Mouse (Mus musculus): Measurements from ENCODE around the gene Nudt9.
"Not testable (repeated sequence)": the region's sequence is repeated elsewhere in the genome, so short reads cannot be mapped to it uniquely, and the experiment has no call there.

Nudt9 gene

DNA sequence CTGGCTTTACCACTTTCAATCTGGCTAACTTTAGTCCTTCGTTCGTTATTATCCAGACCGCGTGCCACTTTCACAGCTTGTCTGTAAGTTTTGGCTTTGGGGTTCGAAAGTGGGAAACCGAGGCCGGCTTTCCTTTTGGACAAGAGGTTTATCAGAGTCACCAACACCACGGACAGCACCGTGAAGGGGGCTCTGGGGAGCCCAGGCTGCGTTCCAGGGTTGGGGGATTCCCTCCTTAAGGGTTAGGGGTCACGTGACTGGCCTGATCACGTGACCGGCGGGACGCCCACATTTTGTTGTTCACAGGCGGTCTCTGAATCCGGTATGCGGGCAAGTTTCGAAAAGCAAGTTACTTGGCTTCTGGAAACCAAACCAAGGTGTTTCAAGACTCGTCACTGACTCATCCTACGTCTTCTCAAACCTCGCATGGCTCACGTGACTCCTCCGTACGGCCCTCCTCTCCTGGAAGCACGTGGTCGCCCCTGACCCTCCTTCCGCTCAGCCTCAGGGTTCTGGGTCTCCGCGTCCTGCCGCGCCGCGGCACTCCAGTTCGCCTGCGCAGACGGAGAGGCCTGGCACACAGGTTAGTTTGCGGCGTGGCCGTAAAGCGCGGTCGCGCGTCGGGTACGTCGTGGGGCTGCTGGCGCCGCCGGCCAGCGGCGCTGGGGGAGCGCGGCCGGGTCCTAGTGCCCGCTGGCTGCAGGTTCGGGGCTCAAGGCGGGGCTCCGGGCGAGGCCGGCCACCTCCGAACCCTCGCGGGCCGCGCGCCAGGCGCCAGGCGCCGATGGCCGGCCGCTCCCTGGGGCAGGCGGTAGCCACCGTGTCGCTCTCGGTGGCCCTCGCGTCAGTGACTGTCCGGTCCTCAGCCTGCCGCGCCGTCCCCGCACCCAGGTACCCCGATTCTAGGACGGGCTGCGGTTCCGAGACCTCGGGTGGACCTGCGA lies at the start of gene Nudt9:
Nudt9 (plus strand) TSS at position 51 of the 944 bp plus-strand sequence.
- DNase-seq, result peak; percentile 97

DNA sequence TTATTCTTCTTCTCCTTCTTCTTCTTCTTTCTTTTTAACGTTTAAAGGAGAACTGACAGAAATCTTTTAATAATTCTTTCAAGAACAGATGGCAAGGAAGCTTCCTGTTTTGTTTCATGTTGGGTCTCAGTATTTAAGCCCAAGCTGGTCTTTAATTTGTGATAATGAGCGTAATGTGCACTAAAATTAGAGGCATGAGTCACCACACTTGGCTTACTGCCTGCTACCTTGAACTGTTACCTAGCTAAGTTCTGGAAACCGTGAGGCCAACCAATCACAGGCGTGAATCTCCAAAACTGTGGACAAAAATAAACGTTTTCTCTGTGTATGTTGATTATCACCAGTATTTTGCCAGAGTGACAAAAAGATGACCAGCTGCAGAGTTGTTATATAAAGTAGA lies 47.4 kb upstream of the Nudt9 start:
- DNase-seq, result no peak

DNA sequence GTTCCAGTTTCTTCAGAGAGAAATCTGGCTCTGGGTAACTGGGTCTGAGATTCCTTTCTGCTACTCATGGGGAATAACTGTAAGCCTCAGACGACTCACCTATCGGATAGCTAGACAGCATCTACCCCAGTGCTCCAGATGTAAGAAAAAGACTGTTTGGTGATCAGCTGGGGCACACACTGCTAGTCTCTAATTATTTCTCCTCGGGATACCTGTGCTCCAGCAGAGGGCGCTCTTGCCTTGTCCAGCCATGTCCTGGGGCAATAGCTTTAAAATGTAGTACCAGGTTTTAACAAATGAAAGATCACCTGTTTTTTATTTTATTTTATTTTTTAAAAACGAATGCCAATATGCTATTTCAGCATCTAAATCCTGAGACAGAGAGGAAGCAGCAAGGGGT lies 46.4 kb upstream of the Nudt9 start:
- peak; percentile 85 for DNase-seq

DNA sequence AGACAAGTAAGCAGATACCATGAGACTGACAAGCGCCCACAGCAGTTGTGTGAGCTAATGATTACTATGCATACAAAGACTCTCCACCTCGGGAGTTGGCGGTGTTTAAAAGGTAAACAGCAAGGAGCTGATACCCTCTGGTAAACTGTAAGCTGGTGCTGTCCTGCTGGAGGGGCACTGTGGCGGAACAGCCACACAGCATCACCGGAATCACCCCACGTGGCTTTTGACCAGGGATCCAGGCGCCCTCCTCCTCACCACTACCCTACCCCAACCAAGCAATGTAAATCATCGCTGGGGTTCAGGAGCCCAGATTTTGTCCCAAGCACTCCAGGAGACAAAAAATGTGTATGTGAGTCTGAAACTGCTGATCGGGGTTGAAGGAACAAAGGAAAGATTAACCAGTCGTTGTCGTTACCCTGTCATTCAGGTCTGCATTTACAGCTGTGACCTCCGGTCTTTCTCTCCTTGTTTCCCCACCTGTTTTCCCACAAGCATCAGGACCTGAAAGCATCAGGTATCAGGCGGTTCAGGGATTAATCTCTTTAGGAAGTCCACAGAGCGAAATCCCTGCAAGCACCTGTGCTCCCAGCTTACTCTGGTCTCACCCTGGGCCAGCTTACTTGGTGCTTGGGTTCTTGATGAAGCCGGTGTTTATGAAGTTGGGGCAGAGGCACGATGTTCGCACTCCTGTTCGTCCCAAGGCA lies 43.4 kb upstream of the Nudt9 start:
- DNase-seq, result no peak

DNA sequence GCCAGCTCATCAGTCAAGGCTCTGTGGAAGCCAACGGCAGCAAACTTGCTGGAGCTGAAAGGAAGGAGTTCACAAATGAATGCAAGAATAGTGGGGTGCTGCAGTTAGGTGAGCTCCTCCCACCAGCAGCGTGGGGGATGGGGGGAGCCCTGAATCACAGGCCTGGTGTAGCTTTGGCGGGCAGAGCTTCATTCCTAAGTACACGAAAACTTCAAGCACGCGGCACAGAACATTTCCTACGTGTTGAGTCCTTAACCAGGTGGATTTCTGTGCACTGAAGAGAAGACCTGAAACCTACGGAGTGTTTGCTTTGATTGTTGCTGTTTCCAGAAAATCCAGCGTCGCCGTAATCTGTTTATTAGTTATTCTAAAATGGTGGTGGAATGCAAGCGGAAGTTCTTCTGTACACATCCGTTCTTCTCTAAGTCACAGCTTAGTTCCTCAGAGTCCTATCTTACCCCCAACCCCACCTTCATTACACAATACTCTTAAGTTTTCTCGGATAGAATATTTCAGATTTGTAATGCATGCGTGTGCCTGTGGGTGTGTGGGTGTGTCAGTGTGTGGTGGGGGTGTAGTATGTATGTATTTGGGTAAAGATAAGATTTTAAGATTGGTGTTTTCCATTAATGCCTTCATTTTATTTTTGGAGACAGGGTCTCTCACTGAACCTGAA lies 42.7 kb upstream of the Nudt9 start:
- DNase-seq, result no peak

DNA sequence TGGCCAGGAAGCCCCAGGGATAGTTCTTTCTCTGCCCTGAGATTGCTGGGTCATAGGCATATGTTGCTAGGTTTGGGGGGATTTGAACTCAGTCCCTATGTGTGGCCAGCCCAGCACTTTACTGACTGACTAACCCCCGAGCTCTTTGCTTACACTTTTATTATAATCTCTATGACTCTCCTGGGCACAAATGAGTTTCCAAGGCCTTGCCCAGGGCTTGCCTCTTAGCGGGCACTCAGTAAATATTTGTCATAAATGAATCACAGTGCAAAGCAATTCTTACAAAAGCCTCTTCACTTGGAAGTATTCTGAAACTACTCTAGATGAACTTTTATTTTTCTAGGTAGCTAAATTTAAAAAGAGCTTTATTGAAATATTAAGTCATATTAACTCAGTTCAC lies 42.2 kb upstream of the Nudt9 start:
- DNase-seq, result no peak

DNA sequence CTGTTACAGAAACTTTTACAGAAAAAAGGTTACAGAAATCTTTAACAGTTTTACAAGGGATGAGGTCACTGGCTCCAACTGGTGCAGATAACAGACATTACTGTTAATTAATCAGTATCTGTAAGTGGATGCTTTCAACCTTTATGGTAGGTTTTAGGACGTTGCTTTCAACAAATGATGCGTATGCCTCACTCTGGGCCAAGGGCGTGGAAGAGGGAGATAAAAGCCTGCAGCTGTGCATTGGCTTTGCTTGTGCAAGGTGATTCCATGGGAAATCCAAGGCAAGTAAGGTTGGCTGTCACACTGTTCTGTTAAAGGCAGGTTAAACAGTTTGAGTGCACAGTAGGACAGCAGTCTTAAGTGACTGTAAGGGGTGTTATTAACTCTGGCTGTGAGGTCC lies 39.3 kb upstream of the Nudt9 start:
- no peak for DNase-seq

DNA sequence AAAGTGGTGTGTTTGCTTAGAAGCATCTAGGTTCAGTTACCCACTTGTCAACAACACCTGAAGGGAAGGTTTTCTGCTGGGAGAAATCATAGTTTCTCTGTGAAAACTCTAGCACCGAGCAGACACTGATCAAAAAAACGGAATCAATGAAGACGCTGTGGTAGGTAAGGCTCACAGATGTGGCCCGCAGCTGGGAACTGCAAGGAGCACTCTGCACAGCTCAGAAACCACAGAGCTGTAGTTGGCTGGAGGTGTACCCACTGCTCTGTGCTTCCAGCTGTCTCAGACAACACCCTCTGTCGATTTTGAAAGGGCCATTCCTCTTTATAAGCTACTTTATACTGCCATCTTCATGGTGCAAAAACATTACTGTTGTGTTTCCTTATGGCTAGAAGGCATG lies 38.3 kb upstream of the Nudt9 start:
- no peak for DNase-seq

DNA sequence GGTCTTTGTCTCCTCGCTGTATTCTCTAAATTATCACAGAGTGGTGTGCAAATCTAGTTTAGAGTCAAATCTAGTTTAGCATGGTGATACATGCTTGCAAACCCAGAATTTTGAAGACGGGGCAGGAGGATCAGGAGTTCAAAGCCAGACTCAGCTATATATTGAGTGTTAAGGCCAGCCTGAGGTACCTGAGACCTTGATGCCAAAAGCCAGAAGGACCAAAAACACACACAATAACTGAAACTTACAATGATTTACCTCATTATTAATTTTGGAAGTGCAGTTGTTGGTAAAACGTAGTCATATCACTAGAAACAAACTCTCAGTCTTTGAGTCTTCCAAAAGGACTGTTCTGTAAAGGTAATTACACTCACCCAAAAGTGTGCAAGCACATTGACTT lies 36.7 kb upstream of the Nudt9 start:
- DNase-seq, result no peak

DNA sequence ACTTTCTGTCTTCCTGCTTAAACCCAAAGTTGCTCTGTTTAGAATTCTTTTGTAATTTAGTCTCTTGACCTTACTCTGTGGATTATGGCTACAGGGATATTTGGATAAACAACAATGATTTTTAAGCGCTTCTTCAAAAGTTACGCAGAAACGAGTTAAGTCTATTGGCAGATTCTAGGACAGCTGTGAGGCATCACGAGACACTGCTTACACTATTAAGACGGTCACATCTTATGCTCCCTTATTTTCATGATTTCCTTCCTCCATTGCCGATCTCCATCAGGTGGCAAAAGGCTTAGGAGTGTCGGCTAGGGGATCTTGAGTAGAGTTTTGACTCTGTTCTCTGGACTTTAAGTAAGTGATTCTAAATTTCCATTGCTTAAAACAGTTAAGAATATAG lies 35.8 kb upstream of the Nudt9 start:
- DNase-seq, result no peak

DNA sequence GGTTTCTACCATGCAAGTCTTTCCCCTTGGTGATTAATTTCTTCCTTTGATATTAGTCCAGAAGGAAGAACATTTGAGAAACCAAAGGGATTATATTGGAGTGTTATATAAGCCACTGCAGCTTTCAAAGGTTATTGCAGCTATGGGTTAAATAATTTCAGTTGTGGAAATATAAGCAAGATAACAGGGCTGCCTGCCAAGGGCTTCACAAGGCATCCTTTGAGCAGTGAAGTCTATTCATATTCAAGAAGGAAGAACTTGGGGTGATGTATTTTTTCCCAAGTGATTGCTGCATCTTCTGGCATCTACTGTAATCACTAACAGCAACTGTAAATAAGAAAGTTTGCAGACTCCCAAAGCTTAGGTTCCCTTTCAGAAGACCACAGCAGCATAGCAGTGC lies 34.7 kb upstream of the Nudt9 start:
- no peak for DNase-seq

DNA sequence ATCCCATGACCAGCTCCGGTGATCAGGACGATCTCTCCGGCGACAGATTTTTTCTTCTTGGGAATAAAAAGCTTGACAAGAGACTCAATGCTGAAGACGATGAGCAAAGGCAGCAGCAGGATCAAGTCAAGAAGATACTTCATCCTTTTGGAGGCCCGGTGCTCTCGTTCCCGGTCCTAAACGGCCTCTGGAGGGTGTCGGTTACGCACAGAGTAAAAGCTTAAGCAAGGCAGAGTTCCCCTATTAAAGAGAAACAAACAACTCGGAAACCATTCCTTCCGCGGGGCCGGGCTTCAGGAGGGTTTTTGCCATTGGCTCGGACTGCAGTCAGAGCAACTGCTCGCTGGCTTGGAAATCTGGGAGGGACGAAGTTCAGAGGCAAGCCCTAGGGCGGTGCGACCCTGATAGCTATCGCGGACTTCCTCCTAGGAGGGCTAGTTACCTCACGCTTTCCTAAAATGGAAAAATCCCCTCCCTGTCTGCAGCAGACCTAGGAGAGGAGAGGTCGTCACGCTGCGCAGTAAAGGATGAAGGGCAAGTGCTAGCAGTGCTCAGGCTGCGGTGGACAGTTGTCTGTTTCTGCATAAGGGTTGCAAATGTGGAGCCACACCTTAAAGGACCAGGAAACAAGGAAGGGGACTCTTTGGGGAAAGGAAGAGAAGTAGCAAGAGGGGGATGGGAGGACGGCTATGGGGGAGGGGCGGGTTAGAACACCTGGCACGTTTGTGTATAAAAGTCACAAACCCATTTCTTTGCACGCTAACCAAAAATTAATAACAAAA lies 24.3 kb upstream of the Nudt9 start, which contains the start of gene Hsd17b11:
Hsd17b11 (minus strand) TSS at position 323 of the 782 bp plus-strand sequence.
- peak; percentile 86 for DNase-seq

DNA sequence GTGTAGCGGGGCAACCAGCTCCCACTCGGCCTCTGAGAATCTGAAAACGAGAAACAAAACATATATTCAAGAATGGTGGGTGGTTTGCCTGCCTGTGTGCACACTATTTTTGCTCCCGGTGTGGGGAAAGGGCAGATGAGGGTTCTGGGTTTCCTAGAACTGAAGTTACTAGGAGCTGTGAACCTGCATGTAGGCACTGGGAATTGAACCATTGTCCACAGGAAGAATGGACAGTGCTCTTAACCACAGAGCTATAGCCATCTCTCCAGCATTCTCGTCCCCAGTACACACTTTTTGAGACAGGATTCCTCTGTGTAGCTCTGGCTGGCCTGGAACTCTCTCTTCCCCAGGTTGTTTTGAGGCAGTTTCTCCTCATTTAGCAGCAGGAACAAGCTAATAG lies 23.5 kb upstream of the Nudt9 start:
- DNase-seq, result no peak

DNA sequence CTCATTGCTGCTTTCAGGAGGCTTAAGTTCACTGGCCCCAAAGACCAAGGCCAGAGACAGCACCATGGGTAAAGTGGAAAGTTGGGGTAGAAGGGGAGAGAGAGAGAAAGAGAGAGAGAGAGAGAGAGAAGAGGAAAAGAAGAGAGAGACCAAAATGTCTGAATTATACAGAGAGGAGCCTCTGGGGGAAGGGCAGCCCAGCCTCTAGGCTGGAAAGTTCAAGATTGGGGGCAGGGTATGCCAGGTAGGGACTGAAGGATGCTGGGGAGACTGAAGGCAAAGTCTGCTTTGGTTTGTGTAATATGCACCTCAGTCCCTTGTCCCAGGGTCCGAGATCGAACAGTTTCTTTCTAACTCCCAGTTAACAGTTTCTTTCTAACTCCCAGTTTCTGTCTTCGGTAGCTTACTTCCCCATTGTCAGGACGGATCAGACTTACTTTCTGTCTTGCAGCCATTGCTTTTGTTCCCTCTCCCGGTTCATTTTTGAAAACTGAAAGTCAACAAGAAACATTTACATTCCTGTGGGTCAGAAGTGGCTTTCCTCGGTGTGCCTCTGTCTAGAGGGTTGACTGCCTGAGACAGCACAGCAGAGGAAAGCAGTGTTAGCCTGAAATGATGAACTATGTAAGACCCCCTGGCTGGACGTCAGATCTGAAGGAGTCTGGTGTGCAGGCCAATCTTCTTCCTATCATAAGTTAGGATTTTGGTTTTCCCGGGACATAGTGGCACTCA lies 22.7 kb upstream of the Nudt9 start:
- DNase-seq, result no peak

DNA sequence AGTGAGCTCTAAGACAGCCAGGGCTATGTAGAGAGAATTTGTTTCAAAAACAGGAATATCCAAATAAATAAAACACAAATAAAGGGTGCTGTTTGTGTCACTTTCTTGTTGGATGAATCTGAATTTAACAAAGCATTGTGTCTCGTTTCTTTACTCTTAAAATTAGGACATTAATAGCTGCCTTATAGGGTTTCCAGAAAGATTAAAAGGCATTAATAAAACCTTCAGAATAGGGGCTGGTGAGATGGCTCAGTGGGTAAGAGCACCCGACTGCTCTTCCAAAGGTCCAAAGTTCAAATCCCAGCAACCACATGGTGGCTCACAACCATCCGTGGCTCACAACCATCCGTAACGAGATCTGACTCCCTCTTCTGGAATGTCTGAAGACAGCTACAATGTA lies 21.9 kb upstream of the Nudt9 start:
- DNase-seq, result not testable (repeated sequence)

DNA sequence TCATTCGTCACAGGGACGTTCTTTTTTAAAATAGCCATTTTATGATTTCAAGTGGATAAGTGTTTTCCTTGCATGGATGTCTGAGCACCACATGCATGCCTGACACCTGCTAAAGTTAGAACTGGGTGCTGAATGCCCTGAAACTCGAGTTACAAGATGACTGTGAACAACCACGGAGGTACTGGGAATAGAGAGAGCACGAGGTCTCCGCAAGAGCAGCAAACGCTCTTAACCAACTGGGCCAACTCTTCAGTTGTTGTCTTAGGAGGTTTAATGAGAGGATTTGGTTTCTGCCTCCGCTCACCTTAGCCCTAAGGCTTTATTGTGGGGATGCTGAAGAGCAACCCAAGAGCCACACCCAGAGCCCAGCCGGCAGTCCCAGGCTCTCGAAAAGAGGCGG lies 21.3 kb upstream of the Nudt9 start:
- DNase-seq, result no peak

DNA sequence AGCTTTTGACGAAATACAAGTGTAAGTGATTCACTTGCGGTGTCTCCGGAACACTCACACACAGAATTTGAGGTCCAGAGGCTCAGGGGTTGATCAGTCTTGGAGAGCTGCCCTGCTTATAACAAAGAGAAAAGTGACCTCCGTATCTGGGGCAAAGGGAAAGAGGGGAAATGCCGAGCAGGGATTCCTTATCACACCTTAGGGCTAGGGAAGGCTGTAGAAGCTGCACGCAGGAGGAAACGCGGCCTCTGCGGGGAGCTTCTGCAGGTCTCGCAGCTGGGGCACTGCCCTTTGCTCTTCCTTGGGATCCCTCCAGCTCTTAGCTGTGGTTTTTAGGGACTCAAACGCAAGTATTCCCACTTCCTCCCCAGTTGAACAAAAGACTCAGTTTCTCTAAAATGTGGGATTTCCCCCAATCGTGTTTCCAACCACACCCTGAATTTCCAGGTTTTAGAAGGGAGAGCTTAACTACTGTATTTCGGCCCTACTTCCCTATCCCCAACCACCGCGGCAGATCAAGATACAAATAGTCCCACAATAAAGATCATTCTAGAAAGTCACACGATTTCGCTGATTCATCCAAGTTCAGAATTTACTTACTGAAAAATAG lies 20.8 kb upstream of the Nudt9 start:
- peak; percentile 27 for DNase-seq

DNA sequence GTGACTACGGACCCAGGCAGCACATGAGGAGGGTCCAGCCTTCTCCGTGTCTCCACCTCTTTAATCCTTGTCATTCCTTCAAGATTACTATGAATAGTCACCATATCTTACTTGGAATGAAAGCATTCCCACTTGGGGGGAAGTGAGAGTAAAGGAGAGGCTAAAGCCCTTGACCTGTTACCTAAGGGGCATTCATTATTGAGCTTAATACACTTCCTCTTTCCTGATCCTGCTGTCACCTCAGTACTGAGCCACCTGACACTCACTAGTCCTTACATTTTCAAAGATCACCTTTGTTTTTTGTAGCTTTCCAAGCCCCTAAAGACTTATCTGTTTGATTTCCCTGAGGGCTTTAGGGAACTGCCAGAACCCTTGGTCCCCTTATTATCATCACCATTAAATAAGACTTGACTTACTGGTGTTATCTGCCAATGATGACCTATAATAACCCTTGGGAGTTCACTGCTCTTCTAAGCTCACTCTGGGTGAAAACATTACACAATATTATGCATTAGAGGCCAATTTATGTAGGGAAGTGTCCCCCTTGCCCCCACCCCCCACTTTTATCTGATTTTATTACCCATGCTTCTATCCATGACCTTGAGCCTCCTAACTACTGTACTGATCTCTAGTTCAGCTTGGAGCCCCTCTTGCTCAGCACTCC lies 13.5 kb upstream of the Nudt9 start:
- DNase-seq, result no peak

DNA sequence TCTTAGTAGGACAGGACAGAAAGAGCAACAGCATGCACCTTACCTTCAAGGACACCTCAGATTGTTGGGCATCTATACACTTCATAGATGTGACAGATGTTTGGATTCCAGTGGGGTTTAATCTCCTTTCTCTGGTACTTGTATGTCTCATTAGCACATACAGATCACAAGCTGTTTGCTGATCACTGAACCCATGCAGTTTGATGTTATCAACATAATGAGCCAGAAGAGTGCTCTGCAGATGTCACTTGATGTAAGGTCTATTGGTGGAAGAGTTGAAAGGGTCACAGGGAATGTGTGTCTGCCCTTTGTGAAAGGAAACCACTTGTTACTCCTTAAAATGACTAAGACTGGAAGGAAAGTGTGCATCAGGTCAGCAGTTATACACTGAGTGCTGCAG lies 11.0 kb upstream of the Nudt9 start:
- no peak for DNase-seq

DNA sequence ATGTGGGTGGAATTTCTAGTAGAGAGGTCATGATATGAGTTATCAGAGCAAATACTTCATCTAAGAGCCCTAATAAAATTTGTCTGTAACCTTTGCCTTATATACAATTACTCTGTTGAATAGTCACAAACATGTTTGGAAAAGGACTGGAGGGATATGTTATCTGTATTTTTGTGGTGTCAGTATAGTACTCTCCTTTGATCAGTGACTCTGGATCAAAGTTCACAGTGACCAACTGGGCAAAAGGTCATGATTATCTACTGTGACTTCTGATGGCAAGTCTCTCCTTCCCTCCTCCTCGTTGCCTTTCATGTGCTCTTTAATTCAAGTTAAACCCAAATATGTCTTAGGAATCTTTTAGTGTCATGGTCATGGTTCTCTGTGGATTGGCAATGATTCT lies 10.3 kb upstream of the Nudt9 start:
- DNase-seq, result no peak

DNA sequence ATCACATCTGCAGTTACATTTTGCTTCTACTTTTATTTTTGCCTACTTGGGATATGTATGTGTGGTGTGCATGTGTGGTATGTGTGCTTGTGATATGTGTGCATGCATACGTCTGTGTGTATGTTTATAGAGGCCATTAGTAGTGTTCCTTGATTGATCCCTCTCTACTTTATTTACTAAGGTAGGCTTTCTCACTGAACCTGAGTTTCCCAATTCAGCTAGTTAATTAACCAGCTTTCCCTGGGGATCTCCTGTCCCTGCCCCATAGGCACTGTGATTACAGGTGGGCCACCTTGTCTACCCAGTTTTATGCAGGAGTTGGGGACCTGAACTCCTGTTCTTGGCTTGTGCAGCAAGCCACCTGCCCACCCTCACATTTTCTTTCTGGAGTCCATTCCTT lies 9.4 kb upstream of the Nudt9 start:
- no peak for DNase-seq
